Mouse (Mus musculus) lung, adult 2 months (tissue): ENCODE results near the gene Pole4.
"Not testable (repeated sequence)": the region's sequence is repeated elsewhere in the genome, so short reads cannot be mapped to it uniquely, and the experiment has no call there.

Source experiments
- CTCF ChIP-seq: fragments of 200-500 bp; IDR thresholded peaks from 2 replicates; pipeline ENCODE4 v1.5.1; 2011; ENCODE audit warnings: mild to moderate bottlenecking, low read length, control low read depth; ENCODE audit not compliant: insufficient read depth
- POLR2A ChIP-seq: fragments of 200-500 bp; IDR thresholded peaks from 2 replicates; pipeline ENCODE4 v1.6.1; 2011; ENCODE audit warnings: low read depth, mild to moderate bottlenecking, control low read depth, low read length, borderline replicate concordance; ENCODE audit errors: extremely low read depth

DNA sequence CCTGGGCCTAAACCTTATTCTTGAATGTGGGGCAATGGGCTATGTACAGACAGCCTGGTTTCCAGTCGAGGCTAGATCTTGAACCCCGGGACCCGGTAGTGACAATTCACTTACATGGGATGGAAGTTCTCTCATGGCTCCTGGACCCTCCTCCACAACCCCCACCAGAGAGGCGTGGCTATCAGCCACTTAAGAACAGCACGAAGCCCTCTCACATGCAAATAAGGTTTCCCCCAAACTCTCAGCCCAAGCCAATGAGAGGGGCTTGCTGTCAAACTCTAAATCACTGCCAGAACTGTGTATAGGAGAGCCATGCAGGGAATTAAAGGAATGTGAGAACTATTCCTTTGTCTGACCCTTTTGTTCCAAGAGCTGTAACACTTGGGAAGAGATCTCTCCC is 16.6 kb downstream of the Pole4 start:
- TF ChIP-seq CTCF, POLR2A: not testable (repeated sequence)
